Mouse (Mus musculus) left cerebral cortex, adult 2 months (tissue): ENCODE measurements around the gene Dkkl1. TPM values are rescaled to one million over a fixed set of nuclear protein-coding genes. Genes with fewer than 3 reads are reported as not detected.
"Not testable (repeated sequence)": the region's sequence is repeated elsewhere in the genome, so short reads cannot be mapped to it uniquely, and the experiment has no call there.

Experiments used
- DNase-seq, 2 experiments: peaks; one replicate each; pipeline ENCODE4 v3.0.0; 2021 to 2022; ENCODE audit warnings: low spot score in 2 of 2, mixed read lengths in 1 of 2; ENCODE audit errors: extremely low spot score in 1 of 2
- H3K27ac ChIP-seq: fragments of 200-600 bp; 2 replicates; pipeline ENCODE4 v1.8.1; 2022
- H3K4me3 ChIP-seq: fragments of 200-600 bp; 2 replicates; pipeline ENCODE4 v1.8.1; 2022
- CTCF ChIP-seq: fragments of 200-600 bp; IDR thresholded peaks from 2 replicates; pipeline ENCODE4 v1.8.1; 2022; ENCODE audit warnings: antibody characterized with exemption, mild to moderate bottlenecking, moderate library complexity
- intact Hi-C: fragments of 180-260 bp; cut with DNase I; formaldehyde crosslinking; loops from one replicate; pipeline ENCODE4 v1.15.1; 2025
- long read RNA-seq, 2 experiments: library from polyadenylated mRNA; stranded (forward); transcript quantifications; one replicate each; pipeline ENCODE4 v2.0.0; 2021; ENCODE audit warnings: borderline mapping rate in 2 of 2
- total RNA-seq, 2 experiments: library from RNA; stranded (reverse); gene quantifications; 2 replicates each; pipeline ENCODE4 v1.2.3; 2021

Dkkl1 gene
- total RNA-seq: 10 to 100 TPM; 32.4 to 33.5 TPM
- long read RNA-seq, experiment 1, transcript Dkkl1-201 (5 exons, 1,149 nt): major isoform, 8 of 9 reads
- long read RNA-seq, experiment 1, partial matches to known transcripts: 0 of 9 reads
- long read RNA-seq, experiment 1, other reads (novel, unspliced or antisense): 1 of 9 reads
- long read RNA-seq, experiment 2, transcript Dkkl1-201 (5 exons, 1,149 nt): major isoform, 6 of 11 reads
- long read RNA-seq, experiment 2, partial matches to known transcripts: 4 of 11 reads
- long read RNA-seq, experiment 2, other reads (novel, unspliced or antisense): 0 of 11 reads

DNA sequence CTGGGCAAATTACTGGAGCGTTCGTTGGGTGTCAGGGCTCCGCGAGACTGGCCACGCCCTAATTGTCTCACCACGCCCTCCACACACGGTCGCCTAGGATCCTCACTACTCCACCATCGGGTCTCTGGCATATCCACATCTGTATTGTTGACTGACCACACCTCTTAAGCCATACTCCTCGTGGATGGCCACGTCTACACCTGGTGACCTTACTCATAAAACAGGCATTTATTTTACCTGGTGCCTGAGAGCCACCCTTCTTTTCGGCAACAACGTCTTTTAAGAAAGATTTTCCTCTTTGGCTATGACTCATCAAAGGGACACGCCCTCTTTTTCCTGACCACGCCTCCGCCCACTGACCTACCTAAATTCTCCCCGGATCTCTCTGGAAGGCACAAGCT is at the start of gene Dkkl1:
Gene Dkkl1, minus strand, starts transcription at position 297 of the 401 bp plus-strand sequence.
- no peak for DNase-seq
- TF ChIP-seq CTCF: no peak
- Histone ChIP-seq H3K4me3 (peak within 1 kb of the TSS; percentile 22), H3K27ac (no peak within 1 kb of the TSS)
- intact Hi-C loops: no loop called here

DNA sequence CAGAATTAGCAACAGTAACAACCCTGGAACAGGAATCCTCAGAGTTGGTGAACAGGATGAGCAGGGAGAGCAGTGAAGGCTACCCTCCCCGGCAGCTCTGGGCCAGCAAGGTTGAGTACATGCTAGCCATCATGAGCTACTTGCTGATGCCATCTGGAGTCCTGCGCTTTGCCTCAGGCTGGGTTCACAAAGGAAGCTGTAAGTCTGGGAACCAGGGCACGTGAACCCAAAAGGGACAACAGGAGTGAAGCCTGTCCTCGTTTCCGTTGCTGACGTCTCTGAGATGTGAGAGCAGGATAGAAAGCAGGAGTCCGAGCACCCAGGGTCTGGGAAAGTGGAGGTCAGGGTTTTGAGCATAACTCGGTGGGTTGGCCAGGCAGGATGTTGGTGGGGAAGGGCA is 47.3 kb upstream of the Dkkl1 start:
- Histone ChIP-seq H3K27ac (no peak overlapping the region), H3K4me3 (no peak overlapping the region)
- no peak for DNase-seq
- no peak for TF ChIP-seq CTCF
- intact Hi-C loops: no loop called here

GRCm38 (mm10) chr7:45257063-45257840 is 45.3 kb upstream of the Dkkl1 start:
- TF ChIP-seq CTCF: no peak
- H3K27ac ChIP-seq: peak overlapping the region; percentile 60
- DNase-seq: peak; percentile 44 to 52
- H3K4me3 ChIP-seq: no peak overlapping the region
- intact Hi-C loops: loop anchor here (2.0 kb wide), 1 partner anchor 88 kb away; no protein-coding TSS in a partner anchor

DNA sequence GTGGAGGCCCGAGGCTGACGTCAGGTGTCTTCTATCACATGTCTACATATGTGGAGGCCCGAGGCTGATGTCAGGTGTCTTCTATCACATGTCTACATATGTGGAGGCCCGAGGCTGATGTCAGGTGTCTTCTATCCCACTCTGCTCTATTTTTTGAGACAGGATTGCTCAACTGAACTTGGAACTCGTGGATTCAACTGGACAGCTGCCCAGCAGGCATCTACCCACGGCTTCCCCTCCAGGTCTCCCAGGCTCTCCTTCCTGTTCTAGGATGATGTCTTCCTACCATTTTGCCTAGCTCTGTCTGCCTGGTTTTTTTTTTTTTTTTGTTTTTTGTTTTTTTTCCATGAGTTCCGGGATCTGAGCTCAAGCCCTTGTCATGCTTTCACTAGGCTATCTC is 43.9 kb upstream of the Dkkl1 start:
- H3K27ac ChIP-seq, H3K4me3 ChIP-seq: not testable (repeated sequence)
- intact Hi-C loops: loop anchor here (2.0 kb wide), 1 partner anchor 87 kb away; no protein-coding TSS in a partner anchor
- peak in 1 of 2 experiments; percentile 24 for DNase-seq

DNA sequence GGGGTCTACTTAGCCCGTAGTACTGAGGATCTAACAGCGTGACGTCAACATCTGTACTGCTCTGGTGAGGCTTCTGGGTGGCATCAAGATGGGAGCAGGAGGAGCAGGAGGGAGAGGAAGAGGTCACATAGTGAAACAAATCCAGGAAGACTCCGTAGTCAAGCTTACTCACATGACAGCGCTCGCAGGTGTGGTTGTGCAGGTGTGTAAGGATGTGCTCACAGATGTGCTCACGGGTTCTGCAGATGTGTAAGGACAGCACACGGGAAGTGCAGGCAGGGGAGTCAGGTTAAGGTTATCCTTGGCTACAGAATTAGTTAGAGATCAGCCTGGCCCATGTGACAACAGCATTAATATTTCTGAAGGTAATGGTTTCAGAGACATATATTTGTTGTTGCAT is 41.9 kb upstream of the Dkkl1 start:
- no peak for TF ChIP-seq CTCF
- intact Hi-C loops: no loop called here

GRCm38 (mm10) chr7:45247666-45248065 is 35.7 kb upstream of the Dkkl1 start:
- no peak for DNase-seq
- no peak overlapping the region for H3K4me3 ChIP-seq
- no peak overlapping the region for H3K27ac ChIP-seq
- TF ChIP-seq CTCF: peak; percentile 14; the same call in 1 of the 2 replicates
- intact Hi-C loops: no loop called here

More for the DNA sequence above, 41.9 kb upstream of the Dkkl1 start:
- DNase-seq: no peak
- Histone ChIP-seq H3K4me3 (no peak overlapping the region), H3K27ac (no peak overlapping the region)

- Histone ChIP-seq H3K27ac (no peak overlapping the region), H3K4me3 (peak overlapping the region; percentile 41)
- TF ChIP-seq CTCF: no peak
- intact Hi-C loops: no loop called here
- no peak for DNase-seq
Measured at GRCm38 (mm10) chr7:45241389-45241749, 29.4 kb upstream of the Dkkl1 start.

GRCm38 (mm10) chr7:45240633-45241388 is 28.9 kb upstream of the Dkkl1 start, which contains the start of gene Slc6a16:
Gene Slc6a16 (plus strand): TSS chr7:45241085.
- DNase-seq: peak; percentile 49 to 68
- intact Hi-C loops: no loop called here
- H3K27ac ChIP-seq: no peak within 1 kb of the TSS
- H3K4me3 ChIP-seq: peak within 1 kb of the TSS; percentile 41
- no peak for TF ChIP-seq CTCF

GRCm38 (mm10) chr7:45240109-45240508 is 28.2 kb upstream of the Dkkl1 start:
- Histone ChIP-seq H3K4me3 (no peak overlapping the region), H3K27ac (no peak overlapping the region)
- intact Hi-C loops: no loop called here
- TF ChIP-seq CTCF: no peak
- DNase-seq: no peak

- DNase-seq: no peak
- Histone ChIP-seq H3K27ac (no peak within 1 kb of the TSS), H3K4me3 (no peak within 1 kb of the TSS)
- TF ChIP-seq CTCF: no peak
- intact Hi-C loops: no loop called here
Measured at GRCm38 (mm10) chr7:45238723-45239496, 27.0 kb upstream of the Dkkl1 start, which contains the start of gene Cd37. Gene Cd37 (minus strand): TSS chr7:45239115.
